Mouse (Mus musculus) stomach, embryonic 14.5 days (tissue): Measurements from ENCODE around the gene Fbxl16. TPM values are rescaled to one million over a fixed set of nuclear protein-coding genes. Genes with fewer than 3 reads are reported as not detected.

ENCODE experiments used
- ATAC-seq: fragments of 200-750 bp; cut with Nextera tagmentation; 2 replicates; pipeline ENCODE4 v1.8.0; 2017; ENCODE audit warnings: low read depth, moderate TSS enrichment; ENCODE audit not compliant: insufficient number of reproducible peaks, insufficient read depth, low FRiP score
- H3K27ac ChIP-seq: fragments of 300-500 bp; sonication (generic); 2 replicates; pipeline ENCODE4 v1.5.1; 2014; ENCODE audit warnings: mild to moderate bottlenecking, low read length, moderate library complexity, mixed read lengths
- H3K27me3 ChIP-seq: fragments of 300-500 bp; sonication (generic); 2 replicates; pipeline ENCODE4 v1.6.1; 2014; ENCODE audit warnings: low read length, control low read depth, mixed read lengths; ENCODE audit not compliant: control insufficient read depth, insufficient read depth
- H3K36me3 ChIP-seq: fragments of 300-500 bp; sonication (generic); 2 replicates; pipeline ENCODE4 v1.6.1; 2014; ENCODE audit warnings: mild to moderate bottlenecking, control low read depth, low read length, moderate library complexity, mixed read lengths; ENCODE audit not compliant: control insufficient read depth, insufficient read depth
- H3K4me1 ChIP-seq: fragments of 300-500 bp; sonication (generic); 2 replicates; pipeline ENCODE4 v1.6.1; 2014; ENCODE audit warnings: low read length, control low read depth, mixed read lengths; ENCODE audit not compliant: control insufficient read depth, insufficient read depth
- H3K4me2 ChIP-seq: fragments of 300-500 bp; sonication (generic); replicated peaks from 2 replicates; pipeline ENCODE4 v1.6.1; 2014; ENCODE audit warnings: low read depth, low read length, control low read depth
- H3K4me3 ChIP-seq: fragments of 300-500 bp; sonication (generic); 2 replicates; pipeline ENCODE4 v1.5.1; 2014; ENCODE audit warnings: low read depth, low read length, control low read depth
- H3K9ac ChIP-seq: fragments of 300-500 bp; sonication (generic); replicated peaks from 2 replicates; pipeline ENCODE4 v1.6.1; 2014; ENCODE audit warnings: low read depth, mild to moderate bottlenecking, control low read depth, low read length, moderate library complexity, mixed read lengths
- H3K9me3 ChIP-seq: fragments of 300-500 bp; sonication (generic); 2 replicates; pipeline ENCODE4 v1.6.1; 2016; ENCODE audit warnings: low read depth, low read length, control low read depth; ENCODE audit not compliant: control insufficient read depth
- WGBS: fragments of 180-500 bp; shearing (Covaris S2); extraction: QIAGEN DNeasy Blood & Tissue Kit; methylation state at CpG from one replicate; pipeline ENCODE4 v1.1.7; 2014; 5-methylcytosine and 5-hydroxymethylcytosine counted together
- polyA plus RNA-seq: library from polyadenylated mRNA; unstranded; fragments of >200 nt; fragmentation: Nextera tagmentation; extraction: Ambion mirVana; gene quantifications from 2 replicates; pipeline ENCODE4 v1.2.1, GENCODE M21; 2014

The Fbxl16 gene
- polyA plus RNA-seq, 1 experiment from 2014 or later, result 4.5 TPM

GRCm38 (mm10) chr17:25838904-25839303 is 30.0 kb downstream of the Fbxl16 start:
- ATAC-seq, result no peak
- Histone ChIP-seq H3K9me3 (no peaks in the 10 kb centered on the region), H3K4me3 (no peak overlapping the region), H3K9ac (no peak overlapping the region), H3K27ac (no peak overlapping the region), H3K27me3 (no peaks in the 10 kb centered on the region), H3K4me2 (no peak overlapping the region), H3K36me3 (peaks cover 51% of the 10 kb centered on the region), H3K4me1 (peaks cover 45% of the 10 kb centered on the region)
- 87% methylated on average over 4 of the region's 4 CpGs for whole genome bisulfite sequencing

DNA sequence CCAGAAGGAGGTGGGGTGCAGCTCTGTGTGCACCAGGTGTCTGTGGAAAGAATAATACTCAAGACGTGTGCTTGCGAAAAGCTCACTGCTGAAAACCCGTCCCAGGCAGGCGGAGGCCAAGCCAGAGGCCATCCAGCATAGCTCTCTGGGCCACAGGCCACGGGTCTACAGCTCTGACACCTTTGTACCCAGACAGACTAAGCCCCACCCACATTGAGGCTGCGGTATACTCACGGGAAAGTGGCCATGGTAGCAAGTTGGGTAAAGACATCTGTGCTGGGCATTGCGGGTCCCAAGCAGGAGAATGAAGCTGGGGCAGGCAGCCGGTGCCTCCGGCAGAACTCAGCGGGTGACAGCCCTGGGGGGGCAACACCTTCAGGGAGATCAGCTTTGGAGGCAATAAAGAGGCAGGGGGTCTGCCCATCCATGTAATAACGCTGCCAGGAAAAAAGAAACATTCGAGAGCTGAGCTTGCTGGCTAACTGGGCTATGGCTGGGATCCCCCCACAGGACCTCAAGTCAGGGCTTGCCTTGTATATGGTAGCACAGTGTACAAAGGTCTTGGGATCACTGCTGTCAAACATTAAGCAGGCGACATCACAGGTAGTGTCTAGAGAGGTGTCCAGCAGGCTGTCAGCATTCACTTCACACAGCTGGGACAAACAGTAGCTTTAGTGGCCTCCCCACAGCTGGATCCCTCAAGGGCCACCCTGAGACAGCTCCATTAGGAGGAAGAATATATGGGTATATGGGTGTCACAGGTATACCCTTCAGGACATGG is 30.8 kb downstream of the Fbxl16 start:
- Histone ChIP-seq H3K36me3 (peaks cover 51% of the 10 kb centered on the region), H3K4me3 (no peak overlapping the region), H3K4me2 (no peak overlapping the region), H3K9ac (no peak overlapping the region), H3K4me1 (peaks cover 39% of the 10 kb centered on the region), H3K9me3 (no peaks in the 10 kb centered on the region), H3K27me3 (no peaks in the 10 kb centered on the region), H3K27ac (no peak overlapping the region)
- ATAC-seq, result no peak
- 83% methylated on average over 14 of the region's 14 CpGs for WGBS

- Histone ChIP-seq H3K9me3 (no peaks in the 10 kb centered on the region), H3K4me3 (no peak overlapping the region), H3K27ac (no peak overlapping the region), H3K36me3 (peaks cover 46% of the 10 kb centered on the region), H3K27me3 (no peaks in the 10 kb centered on the region), H3K4me1 (peaks cover 35% of the 10 kb centered on the region), H3K9ac (no peak overlapping the region), H3K4me2 (no peak overlapping the region)
- ATAC-seq, result no peak
- WGBS, result 94% methylated on average over 6 of the region's 6 CpGs
Measured at GRCm38 (mm10) chr17:25840519-25840918, 31.6 kb downstream of the Fbxl16 start.

GRCm38 (mm10) chr17:25841117-25841880 is 32.4 kb downstream of the Fbxl16 start, which contains the start of gene Gm20683:
Gm20683 (minus strand) TSS chr17:25841763.
- Histone ChIP-seq H3K9me3 (no peaks in the 10 kb centered on the region), H3K36me3 (peaks cover 49% of the 10 kb centered on the region), H3K27ac (no peak within 1 kb of the TSS), H3K4me1 (peaks cover 27% of the 10 kb centered on the region), H3K27me3 (no peaks in the 10 kb centered on the region), H3K4me3 (no peak within 1 kb of the TSS), H3K9ac (no peak within 1 kb of the TSS), H3K4me2 (no peak within 1 kb of the TSS)
- no peak for ATAC-seq
- 94% methylated on average over 22 of the region's 22 CpGs for WGBS

GRCm38 (mm10) chr17:25842509-25842908 is 33.6 kb downstream of the Fbxl16 start:
- no peak overlapping the region for H3K4me2 ChIP-seq
- no peak for ATAC-seq
- WGBS, result 93% methylated on average over 3 of the region's 3 CpGs
- H3K27me3 ChIP-seq, result no peaks in the 10 kb centered on the region
- H3K27ac ChIP-seq, result no peak overlapping the region
- H3K9ac ChIP-seq, result no peak overlapping the region
- H3K9me3 ChIP-seq, result no peaks in the 10 kb centered on the region
- H3K4me1 ChIP-seq, result peaks cover 15% of the 10 kb centered on the region
- no peak overlapping the region for H3K4me3 ChIP-seq
- H3K36me3 ChIP-seq, result peaks cover 48% of the 10 kb centered on the region

- Histone ChIP-seq H3K4me3 (peak overlapping the region; percentile 88), H3K4me1 (peaks cover 14% of the 10 kb centered on the region), H3K9me3 (no peaks in the 10 kb centered on the region), H3K4me2 (peak overlapping the region; percentile 87), H3K27me3 (no peaks in the 10 kb centered on the region), H3K36me3 (peaks cover 44% of the 10 kb centered on the region), H3K9ac (peak overlapping the region; percentile 84; the same call in 1 of the 2 replicates), H3K27ac (no peak overlapping the region)
- WGBS, result 92% methylated on average over 4 of the region's 4 CpGs
- ATAC-seq, result no peak
Measured at GRCm38 (mm10) chr17:25843122-25843521, 34.2 kb downstream of the Fbxl16 start.

DNA sequence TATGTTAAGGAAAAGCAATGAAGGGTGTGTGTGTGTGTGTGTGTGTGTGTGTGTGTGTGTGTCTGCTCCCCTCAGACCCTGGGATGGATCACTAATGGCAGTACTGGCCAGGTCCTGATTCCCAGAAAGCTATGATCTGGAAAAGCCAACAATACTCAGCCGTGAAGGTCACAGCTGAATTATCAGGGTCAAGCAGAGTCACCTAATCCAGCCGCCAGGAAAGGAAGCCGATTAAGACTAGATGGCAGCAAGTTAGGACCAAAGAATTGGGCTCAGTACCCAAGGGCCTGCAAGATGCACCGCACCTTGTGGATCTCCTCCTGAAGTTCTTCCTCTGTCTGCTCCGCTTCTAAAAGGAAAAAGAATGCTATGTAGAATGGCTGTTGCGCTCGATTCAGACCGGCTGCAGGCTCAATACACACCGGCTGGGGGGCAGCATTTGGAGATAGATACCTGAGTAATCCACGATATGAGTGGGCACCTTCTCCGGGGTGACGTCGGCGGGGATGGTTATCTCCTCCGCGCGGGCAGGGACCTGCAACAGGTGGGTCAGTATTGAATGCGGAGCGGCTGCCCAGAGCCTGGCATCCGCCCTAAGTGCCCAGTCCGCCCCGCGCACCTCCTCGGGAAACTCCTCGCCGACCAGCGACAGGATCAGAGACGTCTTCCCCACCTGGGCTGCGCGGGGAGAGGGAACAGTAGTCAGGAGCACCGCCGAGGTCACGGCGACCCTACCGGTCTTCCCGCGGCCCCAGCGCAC is 34.9 kb downstream of the Fbxl16 start:
- Histone ChIP-seq H3K9ac (peak overlapping the region; percentile 84), H3K4me2 (peak overlapping the region; percentile 87), H3K4me1 (peaks cover 14% of the 10 kb centered on the region), H3K9me3 (no peaks in the 10 kb centered on the region), H3K27me3 (no peaks in the 10 kb centered on the region), H3K27ac (peak overlapping the region; percentile 76), H3K4me3 (peak overlapping the region; percentile 88), H3K36me3 (peaks cover 44% of the 10 kb centered on the region)
- ATAC-seq, result peak; percentile 44
- WGBS, result 3% methylated on average over 37 of the region's 38 CpGs

DNA sequence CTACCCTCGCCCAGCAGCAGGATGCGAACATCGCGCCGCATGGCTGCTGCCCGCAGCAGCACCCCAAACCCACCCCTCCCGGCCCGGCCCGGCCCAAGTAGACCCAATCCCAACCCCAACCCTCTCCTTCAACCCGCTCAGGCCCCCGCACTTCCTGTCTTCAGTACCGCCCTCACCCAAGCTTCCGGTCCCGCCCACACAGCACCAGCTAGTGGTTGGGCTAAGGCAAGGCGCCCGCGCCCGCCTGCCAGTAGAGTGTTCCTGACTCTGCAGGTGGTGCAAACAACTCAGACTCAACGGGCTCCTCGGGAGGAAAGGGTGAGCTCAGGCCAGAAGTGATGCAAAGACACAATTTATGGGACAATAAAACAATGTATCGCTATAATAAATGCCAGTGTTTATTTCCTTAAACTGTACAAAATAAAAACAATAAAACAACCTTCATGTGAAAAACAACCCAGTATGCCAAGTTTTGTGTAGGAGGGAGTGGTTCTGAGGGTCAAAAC is 35.6 kb downstream of the Fbxl16 start, which contains the start of gene Rhot2:
Rhot2 (minus strand) TSS at position 456 of the 506 bp plus-strand sequence.
- Histone ChIP-seq H3K27ac (peak within 1 kb of the TSS; percentile 76), H3K9ac (peak within 1 kb of the TSS; percentile 84), H3K4me3 (peak within 1 kb of the TSS; percentile 88), H3K27me3 (no peaks in the 10 kb centered on the region), H3K9me3 (no peaks in the 10 kb centered on the region), H3K36me3 (peaks cover 39% of the 10 kb centered on the region), H3K4me2 (peak within 1 kb of the TSS; percentile 87), H3K4me1 (peaks cover 14% of the 10 kb centered on the region)
- peak; percentile 95 for ATAC-seq
- under 1% methylated on average over 21 of the region's 21 CpGs for WGBS
